Mouse (Mus musculus) embryonic facial prominence, embryonic 12.5 days (tissue): Measurements from ENCODE around the gene Ly6g6e. TPM values are rescaled to one million over a fixed set of nuclear protein-coding genes. Genes with fewer than 3 reads are reported as not detected.

Experiments
- ATAC-seq: fragments of 200-750 bp; cut with Nextera tagmentation; 2 replicates; pipeline ENCODE4 v1.8.0; 2017; ENCODE audit not compliant: insufficient number of reproducible peaks, insufficient read depth, low FRiP score, low TSS enrichment
- H3K27ac ChIP-seq: fragments of 300-500 bp; sonication (generic); 2 replicates; pipeline ENCODE4 v1.5.1; 2016; ENCODE audit warnings: mild to moderate bottlenecking
- H3K27me3 ChIP-seq: fragments of 300-500 bp; sonication (generic); 2 replicates; pipeline ENCODE4 v1.6.1; 2016; ENCODE audit warnings: mild to moderate bottlenecking, moderate library complexity
- H3K36me3 ChIP-seq: fragments of 300-500 bp; sonication (generic); 2 replicates; pipeline ENCODE4 v1.6.1; 2016; ENCODE audit warnings: mild to moderate bottlenecking
- H3K4me1 ChIP-seq: fragments of 300-500 bp; sonication (generic); 2 replicates; pipeline ENCODE4 v1.6.1; 2016
- H3K4me2 ChIP-seq: fragments of 300-500 bp; sonication (generic); replicated peaks from 2 replicates; pipeline ENCODE4 v1.6.1; 2016; ENCODE audit warnings: mild to moderate bottlenecking, moderate library complexity
- H3K4me3 ChIP-seq: fragments of 300-500 bp; sonication (generic); 2 replicates; pipeline ENCODE4 v1.5.1; 2016; ENCODE audit warnings: mild to moderate bottlenecking
- H3K9ac ChIP-seq: fragments of 300-500 bp; sonication (generic); 2 replicates; pipeline ENCODE4 v1.6.1; 2016; ENCODE audit warnings: mild to moderate bottlenecking, moderate library complexity
- H3K9me3 ChIP-seq: fragments of 300-500 bp; sonication (generic); 2 replicates; pipeline ENCODE4 v1.6.1; 2016; ENCODE audit warnings: mild to moderate bottlenecking, moderate library complexity
- WGBS: fragments of 180-500 bp; shearing (Covaris S2); methylation state at CpG from one replicate; pipeline ENCODE4 v1.1.7; 2016; 5-methylcytosine and 5-hydroxymethylcytosine counted together
- polyA plus RNA-seq: library from polyadenylated mRNA; unstranded; fragments of >200 nt; fragmentation: Nextera tagmentation; extraction: Ambion mirVana; gene quantifications from 2 replicates; pipeline ENCODE4 v1.2.1, GENCODE M21; 2016

Gene Ly6g6e
- polyA plus RNA-seq, 1 experiment from 2014 or later = 1.3 TPM

GRCm38 (mm10) chr17:35044904-35045806, 31.5 kb upstream of the Ly6g6e start:
- Histone ChIP-seq H3K36me3 (no peaks in the 10 kb centered on the region), H3K27me3 (no peaks in the 10 kb centered on the region), H3K4me2 (peak overlapping the region; percentile 96), H3K9ac (0 out of 2 replicates have a peak overlapping the region, but pooled peaks have one; percentile 85), H3K9me3 (no peaks in the 10 kb centered on the region), H3K4me1 (peaks cover 29% of the 10 kb centered on the region), H3K4me3 (peak overlapping the region; percentile 55), H3K27ac (no peak overlapping the region)
- 83% methylated on average over 7 of the region's 7 CpGs for WGBS
- ATAC-seq = no peak

GRCm38 (mm10) chr17:35045807-35046680, 30.7 kb upstream of the Ly6g6e start:
- Histone ChIP-seq H3K9me3 (no peaks in the 10 kb centered on the region), H3K4me1 (peaks cover 29% of the 10 kb centered on the region), H3K27me3 (no peaks in the 10 kb centered on the region), H3K9ac (peak overlapping the region; percentile 85), H3K4me3 (peak overlapping the region; percentile 55), H3K36me3 (no peaks in the 10 kb centered on the region), H3K4me2 (peak overlapping the region; percentile 96), H3K27ac (peak overlapping the region; percentile 86)
- peak; percentile 64 for ATAC-seq
- 6% methylated on average over 34 of the region's 48 CpGs for WGBS

GRCm38 (mm10) chr17:35046681-35047455, 29.8 kb upstream of the Ly6g6e start, which contains the start of gene Msh5:
TSS of gene Msh5 (minus strand) at chr17:35046745.
- Histone ChIP-seq H3K4me1 (peaks cover 33% of the 10 kb centered on the region), H3K27ac (peak within 1 kb of the TSS; percentile 86), H3K36me3 (no peaks in the 10 kb centered on the region), H3K4me3 (peak within 1 kb of the TSS; percentile 55), H3K4me2 (peak within 1 kb of the TSS; percentile 96), H3K27me3 (no peaks in the 10 kb centered on the region), H3K9ac (peak within 1 kb of the TSS; percentile 85), H3K9me3 (no peaks in the 10 kb centered on the region)
- 3% methylated on average over 33 of the region's 33 CpGs for WGBS
- ATAC-seq = peak; percentile 91

- Histone ChIP-seq H3K4me3 (no peak overlapping the region), H3K36me3 (peaks cover 5% of the 10 kb centered on the region), H3K4me1 (peaks cover 41% of the 10 kb centered on the region), H3K4me2 (no peak overlapping the region), H3K27me3 (no peaks in the 10 kb centered on the region), H3K27ac (peak overlapping the region; percentile 58), H3K9me3 (no peaks in the 10 kb centered on the region), H3K9ac (no peak overlapping the region)
- 54% methylated on average over 1 of the region's 1 CpGs for WGBS
- ATAC-seq = no peak
Observed at GRCm38 (mm10) chr17:35047688-35048087, 29.0 kb upstream of the Ly6g6e start.

- H3K36me3 ChIP-seq = peaks cover 11% of the 10 kb centered on the region
- peak overlapping the region; percentile 58 for H3K27ac ChIP-seq
- H3K27me3 ChIP-seq = no peaks in the 10 kb centered on the region
- H3K4me1 ChIP-seq = peaks cover 43% of the 10 kb centered on the region
- ATAC-seq = no peak
- no peak overlapping the region for H3K4me2 ChIP-seq
- no peak overlapping the region for H3K9ac ChIP-seq
- no peaks in the 10 kb centered on the region for H3K9me3 ChIP-seq
- WGBS = 40% methylated on average over 11 of the region's 11 CpGs
- no peak overlapping the region for H3K4me3 ChIP-seq
Observed at GRCm38 (mm10) chr17:35048149-35048931, 28.4 kb upstream of the Ly6g6e start.

GRCm38 (mm10) chr17:35048932-35049440, 27.7 kb upstream of the Ly6g6e start:
- no peak overlapping the region; the same call in 1 of the 2 replicates for H3K4me3 ChIP-seq

GRCm38 (mm10) chr17:35049561-35050016, 27.1 kb upstream of the Ly6g6e start, which contains the start of gene Clic1:
TSS of gene Clic1 (plus strand) at chr17:35049966.
- H3K27ac ChIP-seq = peak within 1 kb of the TSS; percentile 98
- 5% methylated on average over 11 of the region's 11 CpGs for WGBS
- H3K9ac ChIP-seq = peak within 1 kb of the TSS; percentile 83
- peak within 1 kb of the TSS; percentile 62 for H3K4me3 ChIP-seq
- peaks cover 43% of the 10 kb centered on the region for H3K4me1 ChIP-seq
- peak within 1 kb of the TSS; percentile 92 for H3K4me2 ChIP-seq
- no peaks in the 10 kb centered on the region for H3K27me3 ChIP-seq
- peaks cover 22% of the 10 kb centered on the region for H3K36me3 ChIP-seq
- no peaks in the 10 kb centered on the region for H3K9me3 ChIP-seq
- ATAC-seq = peak; percentile 31; the same call in 1 of the 2 replicates

More at GRCm38 (mm10) chr17:35048932-35049440, 27.7 kb upstream of the Ly6g6e start:
- 0 out of 2 replicates have a peak overlapping the region, but pooled peaks have one; percentile 83 for H3K9ac ChIP-seq
- ATAC-seq = no peak
- no peaks in the 10 kb centered on the region for H3K9me3 ChIP-seq
- no peaks in the 10 kb centered on the region for H3K27me3 ChIP-seq
- H3K27ac ChIP-seq = peak overlapping the region; percentile 98
- whole genome bisulfite sequencing = 73% methylated on average over 5 of the region's 5 CpGs
- H3K36me3 ChIP-seq = peaks cover 18% of the 10 kb centered on the region
- peak overlapping the region; percentile 92 for H3K4me2 ChIP-seq
- peaks cover 43% of the 10 kb centered on the region for H3K4me1 ChIP-seq

GRCm38 (mm10) chr17:35050126-35050750, 26.5 kb upstream of the Ly6g6e start:
- peaks cover 43% of the 10 kb centered on the region for H3K4me1 ChIP-seq
- H3K9me3 ChIP-seq = no peaks in the 10 kb centered on the region
- no peaks in the 10 kb centered on the region for H3K27me3 ChIP-seq
- ATAC-seq = peak; percentile 9; the same call in 1 of the 2 replicates
- peak overlapping the region; percentile 92 for H3K4me2 ChIP-seq
- H3K36me3 ChIP-seq = peaks cover 27% of the 10 kb centered on the region
- peak overlapping the region; percentile 83 for H3K9ac ChIP-seq
- H3K4me3 ChIP-seq = peak overlapping the region; percentile 62
- under 1% methylated on average over 27 of the region's 27 CpGs for WGBS
- peak overlapping the region; percentile 98 for H3K27ac ChIP-seq

- H3K4me3 ChIP-seq = peak overlapping the region; percentile 62
- H3K27ac ChIP-seq = peak overlapping the region; percentile 98
- H3K9me3 ChIP-seq = no peaks in the 10 kb centered on the region
- no peak for ATAC-seq
- H3K36me3 ChIP-seq = peaks cover 37% of the 10 kb centered on the region
- WGBS = 1% methylated on average over 18 of the region's 21 CpGs
- peak overlapping the region; percentile 83 for H3K9ac ChIP-seq
- H3K27me3 ChIP-seq = no peaks in the 10 kb centered on the region
- peak overlapping the region; percentile 92 for H3K4me2 ChIP-seq
- peaks cover 43% of the 10 kb centered on the region for H3K4me1 ChIP-seq
Observed at GRCm38 (mm10) chr17:35051156-35052086, 25.3 kb upstream of the Ly6g6e start.
